Mouse (Mus musculus): ENCODE measurements around the gene D130043K22Rik. TPM values are rescaled to one million over a fixed set of nuclear protein-coding genes. Genes with fewer than 3 reads are reported as not detected.

Gene D130043K22Rik
- polyA plus RNA-seq, 1 experiment from 2014 or later, result 5.7 TPM

DNA sequence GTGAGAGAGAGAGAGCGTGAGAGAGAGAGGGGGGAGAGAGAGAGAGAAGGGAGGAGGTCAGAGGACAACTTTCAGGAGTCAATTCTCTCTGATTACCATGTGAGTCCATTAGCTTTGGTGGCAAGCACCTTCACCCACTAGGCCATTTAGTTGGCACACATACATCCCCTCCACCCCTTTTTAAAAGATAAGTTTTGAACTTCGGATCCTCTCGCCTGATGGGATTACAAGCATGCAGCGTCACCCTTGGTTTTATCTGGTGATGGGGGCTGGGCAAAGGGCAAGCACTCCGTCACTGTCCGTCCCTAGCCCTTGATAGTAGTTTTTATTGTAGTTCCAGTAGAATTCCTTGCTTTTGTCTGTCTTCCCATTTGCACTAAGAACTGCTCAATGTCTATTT is 35.3 kb downstream of the D130043K22Rik start:
- H3K27me3 ChIP-seq (replicated peaks; ENCODE audit: control insufficient read depth, insufficient read depth, low read length), result no peaks in the 10 kb centered on the region
- no peak overlapping the region for H3K9ac ChIP-seq (replicated peaks; ENCODE audit: low read depth, low read length)
- H3K4me3 ChIP-seq (replicated peaks; ENCODE audit: low read length), result no peak overlapping the region
- no peak overlapping the region for H3K4me2 ChIP-seq (ENCODE audit: low read length)
- no peak overlapping the region for H3K27ac ChIP-seq (ENCODE audit: low read length)
- H3K4me1 ChIP-seq (replicated peaks; ENCODE audit: control insufficient read depth, insufficient read depth, low read length), result no peaks in the 10 kb centered on the region
- no peaks in the 10 kb centered on the region for H3K36me3 ChIP-seq (ENCODE audit: control insufficient read depth, insufficient read depth)
- WGBS, result 85% methylated on average over 6 of the region's 6 CpGs
- no peak for ATAC-seq
- no peaks in the 10 kb centered on the region; the same call in 1 of the 2 replicates for H3K9me3 ChIP-seq (ENCODE audit: control insufficient read depth, low read length)

DNA sequence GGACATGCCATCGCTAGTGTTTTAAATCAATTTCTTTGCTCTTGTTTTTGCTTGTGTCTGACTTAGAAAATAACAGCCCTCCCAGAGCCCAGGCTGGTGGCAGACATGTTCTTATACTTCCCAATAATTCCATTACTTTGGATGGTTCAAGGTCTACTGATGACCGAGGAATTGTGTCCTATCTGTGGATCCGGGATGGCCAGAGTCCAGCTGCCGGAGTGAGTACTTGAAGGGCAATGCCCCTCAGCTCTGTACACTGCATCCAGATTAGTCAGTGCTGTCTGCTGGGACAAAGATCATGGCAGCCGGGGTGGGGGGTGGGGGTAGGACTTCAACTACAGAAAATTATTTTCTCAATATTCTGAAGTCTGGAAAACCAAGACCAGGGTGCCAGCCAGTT is 35.8 kb downstream of the D130043K22Rik start:
- 92% methylated on average over 5 of the region's 5 CpGs for WGBS
- no peak for ATAC-seq
- Histone ChIP-seq H3K9ac (replicated peaks; ENCODE audit: low read depth, low read length) (no peak overlapping the region), H3K27me3 (replicated peaks; ENCODE audit: control insufficient read depth, insufficient read depth, low read length) (no peaks in the 10 kb centered on the region), H3K4me3 (replicated peaks; ENCODE audit: low read length) (no peak overlapping the region), H3K27ac (ENCODE audit: low read length) (no peak overlapping the region), H3K4me1 (replicated peaks; ENCODE audit: control insufficient read depth, insufficient read depth, low read length) (no peaks in the 10 kb centered on the region), H3K4me2 (ENCODE audit: low read length) (no peak overlapping the region), H3K36me3 (ENCODE audit: control insufficient read depth, insufficient read depth) (no peaks in the 10 kb centered on the region), H3K9me3 (ENCODE audit: control insufficient read depth, low read length) (no peaks in the 10 kb centered on the region; the same call in 1 of the 2 replicates)

DNA sequence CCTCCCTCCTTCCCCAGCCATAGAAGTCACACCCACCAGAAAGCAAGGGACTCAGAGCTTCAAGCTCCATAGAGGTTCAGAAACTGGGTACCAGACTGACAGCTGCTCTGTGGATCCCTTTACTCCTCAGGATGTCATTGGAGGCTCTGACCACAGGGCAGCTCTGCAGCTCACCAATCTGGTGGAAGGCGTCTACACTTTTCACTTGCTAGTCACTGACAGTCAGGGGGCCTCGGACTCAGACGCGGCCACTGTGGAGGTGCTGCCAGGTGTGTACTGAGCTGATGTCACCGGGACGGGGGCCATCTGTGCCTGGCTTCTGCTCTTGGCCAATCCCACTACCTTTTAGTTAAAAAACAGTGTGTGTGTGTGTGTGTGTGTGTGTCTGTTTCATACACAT is 37.5 kb downstream of the D130043K22Rik start:
- H3K27me3 ChIP-seq (replicated peaks; ENCODE audit: control insufficient read depth, insufficient read depth, low read length), result no peaks in the 10 kb centered on the region
- WGBS, result 93% methylated on average over 6 of the region's 6 CpGs
- no peak overlapping the region for H3K4me3 ChIP-seq (replicated peaks; ENCODE audit: low read length)
- no peaks in the 10 kb centered on the region for H3K36me3 ChIP-seq (ENCODE audit: control insufficient read depth, insufficient read depth)
- H3K4me2 ChIP-seq (ENCODE audit: low read length), result no peak overlapping the region
- H3K9me3 ChIP-seq (ENCODE audit: control insufficient read depth, low read length), result no peaks in the 10 kb centered on the region; the same call in 1 of the 2 replicates
- no peak for ATAC-seq
- H3K9ac ChIP-seq (replicated peaks; ENCODE audit: low read depth, low read length), result no peak overlapping the region
- no peak overlapping the region for H3K27ac ChIP-seq (ENCODE audit: low read length)
- no peaks in the 10 kb centered on the region for H3K4me1 ChIP-seq (replicated peaks; ENCODE audit: control insufficient read depth, insufficient read depth, low read length)

DNA sequence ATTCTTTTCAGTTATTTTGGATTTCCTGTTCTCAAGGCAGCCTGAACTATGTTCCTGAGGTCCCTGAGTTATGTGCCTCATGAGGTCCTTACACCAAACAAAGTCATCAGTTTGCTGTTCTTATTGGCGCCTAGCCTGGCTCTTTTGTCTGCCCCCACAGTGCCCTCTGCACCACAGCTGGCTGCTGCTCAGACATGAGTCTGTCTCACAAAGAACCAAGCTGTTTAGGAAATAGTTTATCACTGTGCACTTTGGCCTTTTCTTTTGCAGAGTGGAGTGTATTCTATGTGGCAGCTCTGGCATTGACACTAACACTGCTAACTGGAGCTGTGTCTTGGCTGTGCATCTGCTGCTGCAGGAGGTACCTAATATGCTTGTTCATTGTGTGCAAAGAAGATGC is 44.6 kb downstream of the D130043K22Rik start:
- no peak overlapping the region for H3K27ac ChIP-seq (ENCODE audit: low read length)
- no peaks in the 10 kb centered on the region for H3K27me3 ChIP-seq (replicated peaks; ENCODE audit: control insufficient read depth, insufficient read depth, low read length)
- H3K4me1 ChIP-seq (replicated peaks; ENCODE audit: control insufficient read depth, insufficient read depth, low read length), result no peaks in the 10 kb centered on the region
- H3K9me3 ChIP-seq (ENCODE audit: control insufficient read depth, low read length), result no peaks in the 10 kb centered on the region
- no peak overlapping the region for H3K9ac ChIP-seq (replicated peaks; ENCODE audit: low read depth, low read length)
- H3K36me3 ChIP-seq (ENCODE audit: control insufficient read depth, insufficient read depth), result no peaks in the 10 kb centered on the region
- H3K4me3 ChIP-seq (replicated peaks; ENCODE audit: low read length), result no peak overlapping the region
- ATAC-seq, result no peak
- 79% methylated on average over 1 of the region's 1 CpGs for WGBS
- no peak overlapping the region for H3K4me2 ChIP-seq (ENCODE audit: low read length)

DNA sequence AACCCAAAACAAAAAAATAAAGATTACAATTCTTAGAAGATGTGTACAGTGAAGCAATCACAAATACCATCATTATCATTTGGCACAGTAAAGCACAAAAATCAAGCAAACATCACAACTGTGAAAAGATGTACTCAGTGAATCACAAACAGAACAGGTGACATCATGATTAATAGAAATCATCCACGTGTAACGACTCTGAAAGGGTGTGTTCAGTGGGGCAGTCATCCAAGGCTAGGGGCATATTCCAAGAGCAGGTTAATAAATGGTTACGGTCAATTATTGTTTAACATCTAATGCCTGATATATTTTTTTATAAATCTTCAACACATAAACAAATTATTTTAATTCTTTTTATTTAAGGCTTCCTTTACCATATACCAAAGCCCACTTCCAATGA is 47.6 kb downstream of the D130043K22Rik start:
- Histone ChIP-seq H3K9ac (replicated peaks; ENCODE audit: low read depth, low read length) (no peak overlapping the region), H3K27me3 (replicated peaks; ENCODE audit: control insufficient read depth, insufficient read depth, low read length) (no peaks in the 10 kb centered on the region), H3K4me2 (ENCODE audit: low read length) (no peak overlapping the region), H3K27ac (ENCODE audit: low read length) (no peak overlapping the region), H3K4me3 (replicated peaks; ENCODE audit: low read length) (no peak overlapping the region), H3K9me3 (ENCODE audit: control insufficient read depth, low read length) (no peaks in the 10 kb centered on the region), H3K4me1 (replicated peaks; ENCODE audit: control insufficient read depth, insufficient read depth, low read length) (no peaks in the 10 kb centered on the region), H3K36me3 (ENCODE audit: control insufficient read depth, insufficient read depth) (no peaks in the 10 kb centered on the region)
- ATAC-seq, result no peak
- 92% methylated on average over 3 of the region's 3 CpGs for WGBS

DNA sequence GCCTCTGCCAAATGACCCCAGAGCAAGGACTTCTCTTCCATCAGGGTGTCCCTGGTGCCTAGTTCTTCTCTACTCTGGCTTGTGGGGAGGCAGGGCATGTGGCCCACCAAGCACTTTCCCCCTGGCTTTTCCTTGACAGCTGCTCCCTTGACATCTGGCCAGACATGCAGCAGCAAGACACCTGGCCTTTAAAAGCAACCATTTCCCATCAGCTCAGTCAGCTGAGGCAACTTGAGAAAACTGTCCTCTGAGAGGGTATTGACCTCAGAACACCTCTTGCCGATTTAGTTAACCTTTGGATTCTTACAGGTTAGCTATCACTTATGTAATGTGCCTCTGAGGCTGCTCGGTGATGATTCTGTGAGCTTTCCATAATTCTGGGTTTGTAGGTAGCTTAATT is 48.9 kb downstream of the D130043K22Rik start:
- Histone ChIP-seq H3K9ac (replicated peaks; ENCODE audit: low read depth, low read length) (no peak overlapping the region), H3K27ac (ENCODE audit: low read length) (no peak overlapping the region), H3K4me2 (ENCODE audit: low read length) (no peak overlapping the region), H3K4me3 (replicated peaks; ENCODE audit: low read length) (no peak overlapping the region), H3K36me3 (ENCODE audit: control insufficient read depth, insufficient read depth) (no peaks in the 10 kb centered on the region), H3K4me1 (replicated peaks; ENCODE audit: control insufficient read depth, insufficient read depth, low read length) (no peaks in the 10 kb centered on the region), H3K27me3 (replicated peaks; ENCODE audit: control insufficient read depth, insufficient read depth, low read length) (no peaks in the 10 kb centered on the region), H3K9me3 (ENCODE audit: control insufficient read depth, low read length) (no peaks in the 10 kb centered on the region)
- ATAC-seq, result no peak
- 88% methylated on average over 2 of the region's 2 CpGs for WGBS

DNA sequence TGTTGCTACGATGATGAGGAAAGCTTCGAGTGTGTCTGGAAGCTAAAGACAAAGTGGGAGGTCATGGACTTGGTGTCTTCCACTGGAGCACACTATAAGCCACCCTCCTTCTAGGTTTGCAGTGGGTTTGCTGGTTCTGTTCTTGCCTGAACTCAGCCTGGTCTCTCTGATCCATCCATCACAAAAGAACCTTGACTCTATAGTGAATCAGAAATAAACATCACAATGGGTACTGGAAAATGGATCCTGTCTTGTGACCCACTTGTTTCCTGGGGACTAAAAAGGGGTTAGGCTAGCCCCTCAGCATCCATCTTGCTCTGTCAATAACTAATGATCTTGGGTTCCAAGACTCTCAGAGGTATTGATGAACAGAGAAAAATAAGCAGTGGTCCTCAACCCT is 57.0 kb downstream of the D130043K22Rik start:
- H3K4me2 ChIP-seq (ENCODE audit: low read length), result no peak overlapping the region
- no peak for ATAC-seq
- WGBS, result 86% methylated on average over 2 of the region's 2 CpGs
- no peaks in the 10 kb centered on the region for H3K9me3 ChIP-seq (ENCODE audit: control insufficient read depth, low read length)
- H3K9ac ChIP-seq (replicated peaks; ENCODE audit: low read depth, low read length), result no peak overlapping the region
- no peak overlapping the region for H3K27ac ChIP-seq (ENCODE audit: low read length)
- H3K4me1 ChIP-seq (replicated peaks; ENCODE audit: control insufficient read depth, insufficient read depth, low read length), result no peaks in the 10 kb centered on the region
- H3K4me3 ChIP-seq (replicated peaks; ENCODE audit: low read length), result no peak overlapping the region
- H3K27me3 ChIP-seq (replicated peaks; ENCODE audit: control insufficient read depth, insufficient read depth, low read length), result no peaks in the 10 kb centered on the region
- no peaks in the 10 kb centered on the region for H3K36me3 ChIP-seq (ENCODE audit: control insufficient read depth, insufficient read depth)

DNA sequence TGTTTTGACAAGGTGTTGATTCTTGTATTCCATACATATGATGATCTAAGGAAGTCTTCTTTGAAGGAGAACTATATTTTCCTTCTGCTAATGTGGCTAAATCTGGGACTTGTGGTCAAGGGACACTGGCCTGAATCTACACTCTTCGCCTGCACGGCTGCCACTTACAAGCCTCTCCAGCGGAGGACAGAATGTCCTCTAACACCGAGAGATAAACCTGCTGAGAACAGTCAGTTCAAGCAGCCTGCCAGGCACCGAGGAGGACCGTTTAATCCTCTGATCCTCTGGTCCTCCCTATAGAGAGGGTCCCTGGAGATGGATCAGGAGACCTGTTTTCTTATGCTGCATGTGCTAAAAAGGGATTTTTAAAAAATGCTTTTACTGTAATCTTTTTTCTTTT is 58.5 kb downstream of the D130043K22Rik start:
- no peak overlapping the region for H3K9ac ChIP-seq (replicated peaks; ENCODE audit: low read depth, low read length)
- no peak overlapping the region for H3K27ac ChIP-seq (ENCODE audit: low read length)
- ATAC-seq, result no peak
- no peaks in the 10 kb centered on the region for H3K27me3 ChIP-seq (replicated peaks; ENCODE audit: control insufficient read depth, insufficient read depth, low read length)
- no peak overlapping the region for H3K4me2 ChIP-seq (ENCODE audit: low read length)
- H3K4me3 ChIP-seq (replicated peaks; ENCODE audit: low read length), result no peak overlapping the region
- WGBS, result 81% methylated on average over 6 of the region's 6 CpGs
- no peaks in the 10 kb centered on the region for H3K9me3 ChIP-seq (ENCODE audit: control insufficient read depth, low read length)
- H3K4me1 ChIP-seq (replicated peaks; ENCODE audit: control insufficient read depth, insufficient read depth, low read length), result no peaks in the 10 kb centered on the region
- no peaks in the 10 kb centered on the region for H3K36me3 ChIP-seq (ENCODE audit: control insufficient read depth, insufficient read depth)

DNA sequence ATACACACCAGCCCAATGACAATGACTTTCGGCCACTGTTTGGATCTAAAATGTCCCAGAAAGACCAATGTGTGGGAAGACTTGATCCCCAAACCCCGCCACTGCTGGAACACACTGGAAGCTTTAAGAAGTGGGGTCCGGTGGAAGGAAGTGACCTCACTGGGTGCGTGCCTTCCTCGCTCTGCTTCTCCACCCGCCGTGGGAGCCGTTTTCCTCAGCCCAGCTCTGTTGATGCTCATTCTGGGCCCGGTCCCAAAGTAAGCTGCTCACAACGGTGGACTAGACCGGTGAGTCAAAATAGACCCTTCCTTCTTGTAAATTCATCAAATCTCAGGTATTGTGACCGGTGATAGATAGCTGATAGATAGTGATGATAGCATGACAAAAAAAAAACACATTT is 60.5 kb downstream of the D130043K22Rik start:
- no peak overlapping the region for H3K4me3 ChIP-seq (replicated peaks; ENCODE audit: low read length)
- no peak overlapping the region for H3K4me2 ChIP-seq (ENCODE audit: low read length)
- no peak overlapping the region for H3K9ac ChIP-seq (replicated peaks; ENCODE audit: low read depth, low read length)
- ATAC-seq, result no peak
- WGBS, result 90% methylated on average over 12 of the region's 12 CpGs
- no peaks in the 10 kb centered on the region for H3K9me3 ChIP-seq (ENCODE audit: control insufficient read depth, low read length)
- H3K27ac ChIP-seq (ENCODE audit: low read length), result no peak overlapping the region
- H3K4me1 ChIP-seq (replicated peaks; ENCODE audit: control insufficient read depth, insufficient read depth, low read length), result no peaks in the 10 kb centered on the region
- H3K36me3 ChIP-seq (ENCODE audit: control insufficient read depth, insufficient read depth), result no peaks in the 10 kb centered on the region; the same call in 1 of the 2 replicates
- no peaks in the 10 kb centered on the region for H3K27me3 ChIP-seq (replicated peaks; ENCODE audit: control insufficient read depth, insufficient read depth, low read length)

DNA sequence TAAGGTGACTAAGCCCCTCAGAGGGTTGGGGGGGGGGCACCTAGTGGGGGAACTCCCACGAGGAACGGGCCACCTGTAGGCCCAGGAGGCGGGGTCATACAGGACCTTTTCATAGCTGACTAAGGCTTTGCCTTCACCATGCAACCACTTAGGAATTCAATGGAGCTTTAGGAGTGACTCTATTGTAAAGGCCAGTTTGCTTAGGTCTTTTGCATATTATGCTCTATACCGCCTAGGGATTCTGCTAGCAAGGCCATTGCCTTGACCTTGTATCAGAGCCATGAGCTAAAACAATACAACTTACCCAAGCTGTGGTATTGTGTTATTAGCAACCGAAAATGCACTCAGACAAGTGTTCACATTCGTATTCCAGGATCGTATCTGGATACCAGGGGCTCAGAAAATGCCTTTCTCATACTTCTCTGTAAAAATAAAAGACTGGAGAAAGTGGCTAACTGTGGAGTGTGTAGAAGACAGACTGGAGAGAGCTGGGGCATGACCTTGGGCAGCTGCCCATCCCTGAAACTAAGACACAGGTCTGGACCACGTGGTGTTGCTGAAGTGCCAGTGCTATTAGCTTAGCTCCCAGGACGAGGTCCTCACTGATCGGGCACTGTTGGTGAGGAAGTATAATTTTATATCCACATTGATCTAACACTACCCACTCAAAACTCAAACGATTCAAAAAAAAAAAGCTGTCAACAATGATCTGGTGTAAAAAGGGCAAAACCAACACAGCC is 62.1 kb downstream of the D130043K22Rik start:
- Histone ChIP-seq H3K27me3 (replicated peaks; ENCODE audit: control insufficient read depth, insufficient read depth, low read length) (no peaks in the 10 kb centered on the region), H3K36me3 (ENCODE audit: control insufficient read depth, insufficient read depth) (no peaks in the 10 kb centered on the region; the same call in 1 of the 2 replicates), H3K9me3 (ENCODE audit: control insufficient read depth, low read length) (no peaks in the 10 kb centered on the region), H3K4me1 (replicated peaks; ENCODE audit: control insufficient read depth, insufficient read depth, low read length) (no peaks in the 10 kb centered on the region), H3K9ac (replicated peaks; ENCODE audit: low read depth, low read length) (no peak overlapping the region), H3K4me3 (replicated peaks; ENCODE audit: low read length) (no peak overlapping the region), H3K27ac (ENCODE audit: low read length) (no peak overlapping the region), H3K4me2 (ENCODE audit: low read length) (no peak overlapping the region)
- ATAC-seq, result no peak
- WGBS, result 68% methylated on average over 11 of the region's 11 CpGs

Measured in forebrain, embryonic 16.5 days (tissue).